Mouse (Mus musculus) erythroblast, embryonic 14.5 days (primary cell): Measurements from ENCODE around the gene Ccdc114. TPM values are rescaled to one million over a fixed set of nuclear protein-coding genes. Genes with fewer than 3 reads are reported as not detected.

Source experiments
- H3K27me3 ChIP-seq: 2 replicates; pipeline ENCODE4 v1.6.1; 2012; ENCODE audit warnings: inconsistent platforms; ENCODE audit not compliant: control insufficient read depth
- H3K36me3 ChIP-seq: 2 replicates; pipeline ENCODE4 v1.6.1; 2012; ENCODE audit warnings: mild to moderate bottlenecking, inconsistent platforms; ENCODE audit not compliant: control insufficient read depth
- H3K4me1 ChIP-seq: 2 replicates; pipeline ENCODE4 v1.6.1; 2012; ENCODE audit warnings: inconsistent platforms; ENCODE audit not compliant: control insufficient read depth
- H3K4me3 ChIP-seq: replicated peaks from 2 replicates; pipeline ENCODE3; 2012; ENCODE audit warnings: moderate library complexity, mild to moderate bottlenecking, inconsistent platforms
- H3K9me3 ChIP-seq: 2 replicates; pipeline ENCODE4 v1.6.1; 2012; ENCODE audit warnings: low read length, inconsistent platforms, mixed read lengths; ENCODE audit not compliant: control insufficient read depth
- GATA1 ChIP-seq: IDR thresholded peaks from 2 replicates; pipeline ENCODE4 v1.6.1; 2012; ENCODE audit warnings: low read length, inconsistent platforms, mixed read lengths
- TAL1 ChIP-seq: IDR thresholded peaks from 3 replicates; pipeline ENCODE4 v1.6.1; 2012; ENCODE audit warnings: low read length, inconsistent platforms, mixed read lengths
- polyA plus RNA-seq: library from polyadenylated mRNA; stranded (reverse); fragments of >175 nt; gene quantifications from 2 replicates; pipeline ENCODE4 v1.2.3, GENCODE M21; 2012

The Ccdc114 gene
- polyA plus RNA-seq, 1 experiment: not detected

GRCm38 (mm10) chr7:45916056-45917003 lies 7.5 kb upstream of the Ccdc114 start:
- Histone ChIP-seq H3K4me1 (peaks cover 52% of the 10 kb centered on the region), H3K36me3 (peaks cover 47% of the 10 kb centered on the region), H3K27me3 (no peaks in the 10 kb centered on the region), H3K4me3 (peak overlapping the region; percentile 65), H3K9me3 (no peaks in the 10 kb centered on the region)
- no peak for TF ChIP-seq TAL1
- TF ChIP-seq GATA1: no peak

GRCm38 (mm10) chr7:45917004-45917704 lies 6.7 kb upstream of the Ccdc114 start:
- Histone ChIP-seq H3K4me1 (peaks cover 60% of the 10 kb centered on the region), H3K36me3 (peaks cover 47% of the 10 kb centered on the region), H3K9me3 (no peaks in the 10 kb centered on the region), H3K27me3 (no peaks in the 10 kb centered on the region), H3K4me3 (no peak overlapping the region)
- no peak for TF ChIP-seq TAL1
- TF ChIP-seq GATA1: no peak

- H3K36me3 ChIP-seq: peaks cover 46% of the 10 kb centered on the region
- no peaks in the 10 kb centered on the region for H3K27me3 ChIP-seq
- H3K4me3 ChIP-seq: no peak overlapping the region
- H3K9me3 ChIP-seq: no peaks in the 10 kb centered on the region; the same call in 1 of the 2 replicates
- peaks cover 68% of the 10 kb centered on the region for H3K4me1 ChIP-seq
- TF ChIP-seq GATA1: no peak
- TF ChIP-seq TAL1: no peak
Observed at GRCm38 (mm10) chr7:45917926-45918325, 5.9 kb upstream of the Ccdc114 start.

GRCm38 (mm10) chr7:45919083-45919671 lies 4.7 kb upstream of the Ccdc114 start:
- peaks cover 81% of the 10 kb centered on the region for H3K4me1 ChIP-seq
- H3K9me3 ChIP-seq: no peaks in the 10 kb centered on the region; the same call in 1 of the 2 replicates
- peaks cover 35% of the 10 kb centered on the region for H3K36me3 ChIP-seq
- no peak overlapping the region for H3K4me3 ChIP-seq
- TF ChIP-seq GATA1 (no peak), TAL1 (no peak)
- no peaks in the 10 kb centered on the region for H3K27me3 ChIP-seq

DNA sequence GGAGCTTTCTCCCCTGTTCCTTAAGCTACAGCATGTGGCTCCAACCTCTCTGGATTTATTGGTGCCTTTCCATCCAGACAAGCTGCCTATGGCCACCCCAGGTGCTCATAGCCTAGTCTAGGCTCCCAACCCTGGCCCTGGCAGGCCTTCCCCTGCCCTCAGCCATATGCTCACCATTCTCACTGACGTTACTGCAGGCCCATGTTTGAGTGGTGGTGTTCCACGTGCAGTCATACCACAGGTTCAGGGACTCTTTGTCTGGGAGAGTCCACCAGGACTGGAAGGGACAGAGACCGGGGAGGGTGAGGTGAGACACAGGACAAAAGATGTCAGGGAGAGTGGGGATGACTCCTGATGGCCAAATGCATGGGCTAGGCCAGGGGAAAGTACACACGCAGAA lies 4.1 kb upstream of the Ccdc114 start:
- H3K27me3 ChIP-seq: no peaks in the 10 kb centered on the region
- H3K4me1 ChIP-seq: peaks cover 86% of the 10 kb centered on the region
- peak overlapping the region; percentile 66 for H3K4me3 ChIP-seq
- H3K9me3 ChIP-seq: no peaks in the 10 kb centered on the region; the same call in 1 of the 2 replicates
- H3K36me3 ChIP-seq: peaks cover 30% of the 10 kb centered on the region
- TF ChIP-seq TAL1: no peak
- no peak for TF ChIP-seq GATA1

DNA sequence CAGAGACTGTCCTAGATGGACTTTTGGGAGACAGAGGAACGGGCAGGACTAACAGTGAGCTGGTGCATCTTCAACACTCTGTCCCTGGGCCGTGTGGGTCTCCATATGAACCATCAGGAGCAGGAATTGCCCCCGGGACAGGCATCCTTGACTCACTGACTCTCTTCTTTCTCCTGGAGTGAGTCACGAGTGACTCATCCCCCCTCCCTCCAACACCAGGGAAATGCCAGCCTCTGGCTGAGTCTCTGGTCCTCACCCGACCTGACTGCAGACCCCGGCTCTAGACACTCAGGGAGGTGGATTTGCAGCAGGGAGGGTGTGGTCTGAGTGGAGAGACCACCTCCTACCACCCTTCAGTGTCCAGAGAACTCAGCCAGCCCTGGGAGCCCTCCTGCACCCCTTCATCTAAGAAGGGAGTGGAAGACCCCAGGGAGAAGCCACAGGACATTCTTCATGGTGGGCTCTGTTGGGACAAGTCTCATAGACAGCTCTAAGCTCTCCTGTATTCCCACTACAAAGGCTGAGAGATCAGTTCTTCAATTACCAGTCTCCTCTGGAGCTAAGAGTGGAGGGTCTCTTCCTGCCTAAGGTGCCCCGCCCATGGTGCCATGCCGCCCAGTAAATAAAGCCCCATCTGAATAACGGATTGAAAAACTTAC lies 3.2 kb upstream of the Ccdc114 start:
- H3K27me3 ChIP-seq: no peaks in the 10 kb centered on the region
- H3K4me1 ChIP-seq: peaks cover 82% of the 10 kb centered on the region
- TF ChIP-seq TAL1: no peak
- TF ChIP-seq GATA1: no peak
- peak overlapping the region; percentile 66 for H3K4me3 ChIP-seq
- peaks cover 2% of the 10 kb centered on the region; the same call in 1 of the 2 replicates for H3K9me3 ChIP-seq
- H3K36me3 ChIP-seq: peaks cover 26% of the 10 kb centered on the region

DNA sequence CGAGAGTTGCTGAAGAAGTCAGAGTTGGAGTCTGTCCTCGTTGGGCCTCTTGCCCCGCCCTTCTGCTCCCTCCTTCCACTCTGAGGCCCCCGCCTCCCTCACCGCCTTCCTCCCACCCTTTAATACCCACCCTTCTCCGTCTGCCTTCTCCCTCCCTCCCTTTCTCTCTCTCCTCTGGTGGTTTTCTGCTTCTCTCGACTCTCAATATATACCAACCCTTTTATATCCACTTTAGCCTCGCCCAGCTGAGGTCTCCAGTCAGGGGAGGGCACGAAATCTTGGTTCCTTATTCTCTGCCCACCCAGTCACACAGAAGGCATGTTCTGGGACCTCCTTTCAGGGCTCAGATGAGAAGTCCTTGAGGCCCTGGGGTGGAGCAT lies 2.6 kb upstream of the Ccdc114 start, which contains the start of gene Emp3:
TSS of gene Emp3 (minus strand) at position 163 of the 380 bp plus-strand sequence.
- peaks cover 77% of the 10 kb centered on the region for H3K4me1 ChIP-seq
- H3K27me3 ChIP-seq: no peaks in the 10 kb centered on the region
- H3K36me3 ChIP-seq: peaks cover 22% of the 10 kb centered on the region
- TF ChIP-seq GATA1 (no peak), TAL1 (no peak)
- peak within 1 kb of the TSS; percentile 66 for H3K4me3 ChIP-seq
- H3K9me3 ChIP-seq: peaks cover 2% of the 10 kb centered on the region; the same call in 1 of the 2 replicates

DNA sequence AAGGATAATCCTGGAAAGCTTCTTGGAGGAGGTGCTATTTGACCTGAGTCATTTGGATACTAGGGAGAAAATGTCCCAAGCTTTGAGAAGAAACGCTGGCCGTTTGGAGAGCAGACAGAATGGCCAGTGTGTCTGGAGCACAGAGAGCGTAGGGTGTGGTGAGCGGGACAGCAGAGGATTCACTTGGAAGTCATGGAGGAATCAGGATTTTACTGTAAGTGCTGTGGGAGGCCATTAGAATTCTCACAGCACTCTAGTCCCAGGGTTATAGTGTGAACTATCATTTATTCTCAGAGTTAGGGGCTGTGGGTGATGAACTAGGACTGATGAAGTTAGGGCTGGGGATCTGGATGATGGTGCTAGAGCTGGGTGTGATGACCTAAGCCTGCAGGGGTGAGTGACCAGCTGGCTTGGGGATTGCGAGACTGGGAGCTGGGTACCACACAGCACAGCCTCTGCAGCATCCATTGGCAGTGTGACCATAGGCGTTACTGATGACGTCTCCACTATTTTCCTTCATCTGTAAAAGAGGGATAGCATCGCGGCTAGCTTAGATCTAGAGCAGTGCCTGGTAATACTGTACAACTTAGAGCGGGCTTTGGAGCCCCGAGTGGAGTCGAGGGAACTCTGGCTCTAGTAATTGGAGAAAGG lies 1.8 kb upstream of the Ccdc114 start:
- H3K4me3 ChIP-seq: no peak overlapping the region
- H3K9me3 ChIP-seq: peaks cover 2% of the 10 kb centered on the region; the same call in 1 of the 2 replicates
- H3K27me3 ChIP-seq: no peaks in the 10 kb centered on the region
- H3K36me3 ChIP-seq: peaks cover 17% of the 10 kb centered on the region
- H3K4me1 ChIP-seq: peaks cover 68% of the 10 kb centered on the region
- TF ChIP-seq GATA1 (no peak), TAL1 (no peak)
